Mouse (Mus musculus) MEL (cell line): ENCODE data around the gene Exoc6b. TPM values are rescaled to one million over a fixed set of nuclear protein-coding genes. Genes with fewer than 3 reads are reported as not detected.

ENCODE experiments used
- DNase-seq: peaks from one replicate; pipeline ENCODE4 v3.0.0; 2011; ENCODE audit warnings: low read depth, low spot score
- H3K27ac ChIP-seq: 2 replicates; pipeline ENCODE4 v1.5.1; 2012; ENCODE audit warnings: low read depth, mild to moderate bottlenecking, control low read depth, low read length, moderate library complexity; ENCODE audit not compliant: control insufficient read depth
- H3K27me3 ChIP-seq, 2 experiments: fragments of 150-350 bp in 1 of 2; sonication (generic) in 1 of 2; 2 replicates each; pipeline ENCODE4 v1.6.1; 2012; ENCODE audit warnings: low read length in 2 of 2, mild to moderate bottlenecking in 2 of 2, improper control_type of control experiment in 1 of 2, moderate library complexity in 1 of 2; ENCODE audit not compliant: insufficient read depth in 2 of 2, control insufficient read depth in 1 of 2
- H3K36me3 ChIP-seq, 2 experiments: 2 replicates each; pipeline ENCODE4 v1.6.1; 2012 to 2014; ENCODE audit warnings: low read length in 2 of 2, improper control_type of control experiment in 1 of 2, inconsistent platforms in 1 of 2, mild to moderate bottlenecking in 1 of 2; ENCODE audit not compliant: insufficient read depth in 2 of 2, control insufficient read depth in 1 of 2
- H3K4me1 ChIP-seq, 2 experiments: fragments of 150-350 bp in 1 of 2; sonication (generic) in 1 of 2; 2 replicates each; pipeline ENCODE4 v1.6.1; 2012; ENCODE audit warnings: low read length in 2 of 2, improper control_type of control experiment in 1 of 2, mild to moderate bottlenecking in 1 of 2; ENCODE audit not compliant: insufficient read depth in 2 of 2, control insufficient read depth in 1 of 2
- H3K4me3 ChIP-seq, 2 experiments: fragments of 150-350 bp in 1 of 2; sonication (generic) in 1 of 2; 2 replicates each; pipeline ENCODE4 v1.5.1; 2012; ENCODE audit warnings: low read depth in 2 of 2, low read length in 2 of 2, mild to moderate bottlenecking in 2 of 2, moderate library complexity in 2 of 2, control low read depth in 1 of 2, improper control_type of control experiment in 1 of 2; ENCODE audit not compliant: control insufficient read depth in 1 of 2, insufficient read depth in 1 of 2
- H3K79me2 ChIP-seq: 2 replicates; pipeline ENCODE4 v1.6.1; 2012; ENCODE audit warnings: mild to moderate bottlenecking, low read length, moderate library complexity; ENCODE audit not compliant: control insufficient read depth, poor library complexity, insufficient read depth
- H3K9ac ChIP-seq: 2 replicates; pipeline ENCODE4 v1.6.1; 2012; ENCODE audit warnings: low read depth, mild to moderate bottlenecking, control low read depth, low read length, moderate library complexity; ENCODE audit not compliant: control insufficient read depth, poor library complexity, severe bottlenecking
- H3K9me3 ChIP-seq: fragments of 150-350 bp; sonication (generic); replicated peaks from 2 replicates; pipeline ENCODE4 v1.6.1; 2012; ENCODE audit warnings: mild to moderate bottlenecking, low read length, improper control_type of control experiment, moderate library complexity; ENCODE audit not compliant: insufficient read depth
- CHD1 ChIP-seq: IDR thresholded peaks from 2 replicates; pipeline ENCODE4 v1.6.1; 2012; ENCODE audit warnings: low read depth, mild to moderate bottlenecking, inconsistent platforms, low read length, improper control_type of control experiment
- CHD2 ChIP-seq: IDR thresholded peaks from 2 replicates; pipeline ENCODE4 v1.6.1; 2011; ENCODE audit warnings: low read length, improper control_type of control experiment
- CTCF ChIP-seq, 3 experiments: IDR thresholded peaks in 2 of 3; conservative IDR thresholded peaks in 1 of 3; 2 replicates each; pipeline ENCODE4 v1.5.1; 2011 to 2012; ENCODE audit warnings: low read length in 3 of 3, low read depth in 2 of 3, mild to moderate bottlenecking in 2 of 3, improper control_type of control experiment in 1 of 3, inconsistent platforms in 1 of 3, mixed read lengths in 1 of 3, moderate library complexity in 1 of 3; ENCODE audit not compliant: control insufficient read depth in 1 of 3, insufficient read depth in 1 of 3, poor library complexity in 1 of 3, severe bottlenecking in 1 of 3
- EP300 ChIP-seq, 2 experiments: IDR thresholded peaks; 2 replicates each; pipeline ENCODE4 v1.6.1; 2011; ENCODE audit warnings: improper control_type of control experiment in 2 of 2, low read length in 2 of 2, low read depth in 1 of 2, mild to moderate bottlenecking in 1 of 2
- ETS1 ChIP-seq: IDR thresholded peaks from 2 replicates; pipeline ENCODE4 v1.6.1; 2012; ENCODE audit warnings: low read depth, mild to moderate bottlenecking, inconsistent platforms, low read length, improper control_type of control experiment, moderate library complexity
- GABPA ChIP-seq: IDR thresholded peaks from 2 replicates; pipeline ENCODE4 v1.6.1; 2012; ENCODE audit warnings: low read depth, mild to moderate bottlenecking, inconsistent platforms, low read length, improper control_type of control experiment, moderate library complexity
- KAT2A ChIP-seq: conservative IDR thresholded peaks from 2 replicates; pipeline ENCODE4 v1.6.1; 2012; ENCODE audit warnings: low read depth, low read length, improper control_type of control experiment, inconsistent platforms
- MAFK ChIP-seq: IDR thresholded peaks from 2 replicates; pipeline ENCODE4 v1.6.1; 2011; ENCODE audit warnings: low read depth, mild to moderate bottlenecking, low read length, improper control_type of control experiment, borderline replicate concordance
- MAX ChIP-seq: IDR thresholded peaks from 2 replicates; pipeline ENCODE4 v1.6.1; 2011; ENCODE audit warnings: low read length, improper control_type of control experiment
- MXI1 ChIP-seq: IDR thresholded peaks from 2 replicates; pipeline ENCODE4 v1.6.1; 2011; ENCODE audit warnings: mild to moderate bottlenecking, low read depth, low read length, improper control_type of control experiment
- POLR2A ChIP-seq, 2 experiments: IDR thresholded peaks; 2 replicates each; pipeline ENCODE4 v1.6.1; 2011 to 2012; ENCODE audit warnings: low read length in 2 of 2, mild to moderate bottlenecking in 2 of 2, control low read depth in 1 of 2, improper control_type of control experiment in 1 of 2, low read depth in 1 of 2, moderate library complexity in 1 of 2; ENCODE audit not compliant: control insufficient read depth in 1 of 2, insufficient read depth in 1 of 2, poor library complexity in 1 of 2
- RAD21 ChIP-seq: IDR thresholded peaks from 2 replicates; pipeline ENCODE4 v1.6.1; 2011; ENCODE audit warnings: mild to moderate bottlenecking, low read depth, low read length, improper control_type of control experiment
- RCOR1 ChIP-seq: IDR thresholded peaks from 2 replicates; pipeline ENCODE4 v1.6.1; 2012; ENCODE audit warnings: low read depth, mild to moderate bottlenecking, inconsistent platforms, low read length, improper control_type of control experiment
- SIN3A ChIP-seq: IDR thresholded peaks from 2 replicates; pipeline ENCODE4 v1.6.1; 2012; ENCODE audit warnings: low read length, improper control_type of control experiment, inconsistent platforms
- TBP ChIP-seq: IDR thresholded peaks from 2 replicates; pipeline ENCODE4 v1.8.0; 2011; ENCODE audit warnings: low read depth, low read length, improper control_type of control experiment
- TCF12 ChIP-seq: IDR thresholded peaks from 2 replicates; pipeline ENCODE4 v1.6.1; 2014; ENCODE audit warnings: low read depth, mild to moderate bottlenecking, inconsistent platforms, low read length, improper control_type of control experiment, moderate library complexity
- USF1 ChIP-seq: IDR thresholded peaks from 2 replicates; pipeline ENCODE4 v1.6.1; 2014; ENCODE audit warnings: low read depth, mild to moderate bottlenecking, inconsistent platforms, low read length, improper control_type of control experiment, moderate library complexity
- USF2 ChIP-seq, 2 experiments: IDR thresholded peaks; 2 replicates each; pipeline ENCODE4 v1.6.1; 2011 to 2012; ENCODE audit warnings: improper control_type of control experiment in 2 of 2, low read length in 2 of 2, borderline replicate concordance in 1 of 2, inconsistent platforms in 1 of 2, low read depth in 1 of 2, mild to moderate bottlenecking in 1 of 2; ENCODE audit not compliant: insufficient read depth in 1 of 2
- ZC3H11A ChIP-seq: IDR thresholded peaks from 2 replicates; pipeline ENCODE4 v1.6.1; 2012; ENCODE audit warnings: low read depth, mild to moderate bottlenecking, inconsistent platforms, low read length, improper control_type of control experiment
- ZMIZ1 ChIP-seq: IDR thresholded peaks from 2 replicates; pipeline ENCODE4 v1.6.1; 2012; ENCODE audit warnings: low read depth, mild to moderate bottlenecking, inconsistent platforms, low read length, improper control_type of control experiment, moderate library complexity
- polyA plus RNA-seq, 2 experiments: library from polyadenylated mRNA; stranded (reverse) in 1 of 2; unstranded in 1 of 2; fragments of >175 nt in 1 of 2; fragments of >200 nt in 1 of 2; gene quantifications; 2 replicates each; pipeline versions ENCODE4 v1.2.1 to v1.2.4; 2012; ENCODE audit warnings: low replicate concordance in 2 of 2, low read depth in 1 of 2; ENCODE audit not compliant: insufficient read length in 2 of 2, insufficient read depth in 1 of 2, missing spikeins in 1 of 2
- total RNA-seq: library from RNA; depleted of rRNA; stranded (reverse); fragments of 300-350 nt; gene quantifications from 2 replicates; pipeline ENCODE4 v1.2.3, GENCODE M21; 2012

The Exoc6b gene
- total and polyA plus RNA-seq, 3 experiments = 3.4 to 6.5 TPM; not detected in 1

DNA sequence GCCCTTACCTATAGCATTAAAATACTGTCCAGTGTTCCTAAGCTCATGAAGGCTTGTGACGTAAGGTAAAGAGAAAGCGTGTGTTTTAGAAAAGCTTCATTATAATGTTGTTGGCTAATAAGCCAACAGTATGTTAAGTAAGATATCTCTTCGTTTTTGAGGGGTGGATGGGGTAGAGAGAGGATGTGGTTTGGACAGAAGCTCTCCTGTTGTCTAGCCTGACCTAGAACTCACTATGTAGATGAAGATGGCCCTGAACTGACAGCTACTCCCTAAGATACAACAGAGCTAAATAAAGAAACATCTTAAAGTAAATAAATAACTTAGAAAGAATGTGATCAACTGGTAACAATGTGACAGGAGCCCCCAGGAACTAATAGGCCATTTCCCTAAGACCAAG, 204.7 kb downstream of the Exoc6b start:
- no peaks in the 10 kb centered on the region for H3K79me2 ChIP-seq
- no peak for TF ChIP-seq TCF12
- TF ChIP-seq, all 39 proteins: peak for 0
- Histone ChIP-seq H3K27ac (no peak overlapping the region), H3K4me3 (no peak overlapping the region), H3K27me3 (no peaks in the 10 kb centered on the region), H3K9ac (no peak overlapping the region), H3K9me3 (no peaks in the 10 kb centered on the region), H3K36me3 (no peaks in the 10 kb centered on the region), H3K4me1 (no peaks in the 10 kb centered on the region)
- DNase-seq = no peak

DNA sequence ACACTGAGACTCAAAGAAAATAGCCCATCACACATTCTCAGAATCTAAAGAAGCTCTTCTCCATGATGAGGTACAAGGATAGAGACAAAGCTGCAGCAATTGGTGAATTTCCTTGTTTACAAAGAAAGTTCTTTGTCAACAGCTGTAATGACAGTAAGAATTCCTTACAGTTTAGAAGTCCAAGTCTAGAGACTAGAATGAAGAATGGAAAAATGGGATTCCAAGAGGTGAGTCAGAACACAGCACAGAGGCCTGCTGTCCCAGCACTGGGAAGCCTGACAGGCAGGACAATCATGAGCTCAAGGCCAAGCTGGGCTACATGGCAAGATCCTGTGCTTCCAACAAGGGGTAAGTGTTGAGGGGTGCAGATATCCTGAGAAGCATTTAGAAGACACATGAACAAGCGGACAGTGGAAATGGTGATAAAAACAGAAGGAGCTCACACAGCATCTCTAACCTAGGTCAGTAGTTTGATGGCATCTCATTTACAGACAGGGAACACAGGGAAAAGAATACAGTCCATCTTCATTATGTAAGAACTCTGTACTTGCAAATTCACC, 205.4 kb downstream of the Exoc6b start:
- Histone ChIP-seq H3K79me2 (no peaks in the 10 kb centered on the region), H3K36me3 (no peaks in the 10 kb centered on the region), H3K9me3 (no peaks in the 10 kb centered on the region), H3K9ac (no peak overlapping the region), H3K27me3 (no peaks in the 10 kb centered on the region), H3K4me3 (no peak overlapping the region), H3K27ac (no peak overlapping the region), H3K4me1 (no peaks in the 10 kb centered on the region)
- TF ChIP-seq ZMIZ1 (no peak), POLR2A (IDR thresholded peaks at IDR 0.05; ENCODE audit: control insufficient read depth in 1 of 2, insufficient read depth in 1 of 2, low read depth in 1 of 2, low read length in 2 of 2, poor library complexity in 1 of 2) (no peak), ETS1 (no peak), TBP (no peak), GABPA (no peak)
- no peak for DNase-seq

DNA sequence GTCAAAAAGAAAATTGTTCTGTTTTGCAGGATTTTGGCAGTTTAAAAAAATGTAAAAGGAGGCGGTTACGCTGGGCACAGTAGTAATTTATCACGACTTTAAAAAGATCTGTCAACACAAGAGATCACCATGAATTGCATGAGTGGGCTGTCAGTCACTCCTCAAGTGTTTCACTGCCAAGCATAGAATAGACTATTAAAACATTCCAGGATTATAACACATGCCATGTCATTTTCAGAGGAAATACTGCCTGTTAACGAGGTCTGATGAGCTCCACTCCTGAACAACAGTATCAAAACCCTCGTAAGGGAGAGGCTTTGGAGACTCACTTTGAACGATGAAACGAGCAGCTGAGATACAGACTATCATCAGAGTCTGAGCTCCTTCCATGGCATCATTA, 223.6 kb downstream of the Exoc6b start:
- H3K36me3 ChIP-seq = no peaks in the 10 kb centered on the region
- H3K4me3 ChIP-seq = no peak overlapping the region
- H3K27me3 ChIP-seq = no peaks in the 10 kb centered on the region
- no peaks in the 10 kb centered on the region for H3K4me1 ChIP-seq
- DNase-seq = no peak
- H3K9ac ChIP-seq = no peak overlapping the region
- TF ChIP-seq RCOR1 (no peak), CHD1 (no peak), USF1 (no peak), ZC3H11A (no peak), ETS1 (no peak), CTCF (IDR thresholded peaks at IDR 0.05 in 2 of 3, conservative IDR thresholded peaks at IDR 0.05 in 1 of 3; ENCODE audit: control insufficient read depth in 1 of 3, insufficient read depth in 1 of 3, low read depth in 2 of 3, low read length in 3 of 3, poor library complexity in 1 of 3, severe bottlenecking in 1 of 3) (no peak), CHD2 (no peak), MAFK (no peak), SIN3A (no peak), RAD21 (no peak), EP300 (IDR thresholded peaks at IDR 0.05; ENCODE audit: low read depth in 1 of 2, low read length in 2 of 2) (no peak), ZMIZ1 (no peak), GABPA (no peak), MXI1 (no peak), USF2 (IDR thresholded peaks at IDR 0.05; ENCODE audit: borderline replicate concordance in 1 of 2, insufficient read depth in 1 of 2, low read depth in 1 of 2, low read length in 2 of 2) (no peak), KAT2A (no peak), MAX (no peak)
- no peaks in the 10 kb centered on the region for H3K9me3 ChIP-seq
- H3K27ac ChIP-seq = no peak overlapping the region
- H3K79me2 ChIP-seq = no peaks in the 10 kb centered on the region
